Mouse (Mus musculus) forebrain, embryonic 16.5 days (tissue): ENCODE results near the gene Gm10337. TPM values are rescaled to one million over a fixed set of nuclear protein-coding genes. Genes with fewer than 3 reads are reported as not detected.

Experiments
- ATAC-seq: fragments of 200-750 bp; cut with Nextera tagmentation; 2 replicates; pipeline ENCODE4 v1.8.0; 2017; ENCODE audit warnings: mild to moderate bottlenecking, moderate library complexity
- H3K27ac ChIP-seq: fragments of 300-500 bp; sonication (generic); 2 replicates; pipeline ENCODE4 v1.5.1; 2014; ENCODE audit warnings: low read length, control low read depth
- H3K27me3 ChIP-seq: fragments of 300-500 bp; sonication (generic); replicated peaks from 2 replicates; pipeline ENCODE4 v1.6.1; 2014; ENCODE audit warnings: low read length; ENCODE audit not compliant: control insufficient read depth, insufficient read depth
- H3K36me3 ChIP-seq: fragments of 300-500 bp; sonication (generic); 2 replicates; pipeline ENCODE4 v1.6.1; 2014; ENCODE audit not compliant: control insufficient read depth, insufficient read depth
- H3K4me1 ChIP-seq: fragments of 300-500 bp; sonication (generic); replicated peaks from 2 replicates; pipeline ENCODE4 v1.6.1; 2014; ENCODE audit warnings: low read length; ENCODE audit not compliant: control insufficient read depth, insufficient read depth
- H3K4me2 ChIP-seq: fragments of 300-500 bp; sonication (generic); 2 replicates; pipeline ENCODE4 v1.6.1; 2014; ENCODE audit warnings: mild to moderate bottlenecking, low read length, control low read depth
- H3K4me3 ChIP-seq: fragments of 300-500 bp; sonication (generic); replicated peaks from 2 replicates; pipeline ENCODE4 v1.5.1; 2014; ENCODE audit warnings: mild to moderate bottlenecking, low read length, control low read depth
- H3K9ac ChIP-seq: fragments of 300-500 bp; sonication (generic); replicated peaks from 2 replicates; pipeline ENCODE4 v1.6.1; 2014; ENCODE audit warnings: low read depth, low read length, control low read depth
- H3K9me3 ChIP-seq: fragments of 300-500 bp; sonication (generic); 2 replicates; pipeline ENCODE4 v1.6.1; 2016; ENCODE audit warnings: low read length; ENCODE audit not compliant: control insufficient read depth
- WGBS: fragments of 180-500 bp; shearing (Covaris S2); extraction: QIAGEN DNeasy Blood & Tissue Kit; methylation state at CpG from one replicate; pipeline ENCODE4 v1.1.7; 2014; 5-methylcytosine and 5-hydroxymethylcytosine counted together
- polyA plus RNA-seq: library from polyadenylated mRNA; unstranded; fragments of >200 nt; fragmentation: Nextera tagmentation; extraction: Ambion mirVana; gene quantifications from 2 replicates; pipeline ENCODE4 v1.2.1, GENCODE M21; 2015

Gene Gm10337
- polyA plus RNA-seq, 1 experiment from 2014 or later: 17.3 TPM

GRCm38 (mm10) chr15:102485853-102486252 lies 17.7 kb upstream of the Gm10337 start:
- H3K4me1 ChIP-seq: no peaks in the 10 kb centered on the region
- H3K4me2 ChIP-seq: no peak overlapping the region
- no peak overlapping the region for H3K27ac ChIP-seq
- no peak overlapping the region for H3K9ac ChIP-seq
- peaks cover 49% of the 10 kb centered on the region for H3K36me3 ChIP-seq
- no peak overlapping the region for H3K4me3 ChIP-seq
- WGBS: 91% methylated on average over 12 of the region's 12 CpGs
- no peak for ATAC-seq
- H3K9me3 ChIP-seq: no peaks in the 10 kb centered on the region
- no peaks in the 10 kb centered on the region for H3K27me3 ChIP-seq

- Histone ChIP-seq H3K27me3 (no peaks in the 10 kb centered on the region), H3K4me1 (no peaks in the 10 kb centered on the region), H3K9ac (no peak overlapping the region), H3K27ac (no peak overlapping the region), H3K36me3 (peaks cover 54% of the 10 kb centered on the region), H3K4me2 (no peak overlapping the region), H3K4me3 (no peak overlapping the region), H3K9me3 (no peaks in the 10 kb centered on the region)
- no peak for ATAC-seq
- 91% methylated on average over 1 of the region's 1 CpGs for WGBS
Observed at GRCm38 (mm10) chr15:102487664-102488063, 15.9 kb upstream of the Gm10337 start.

GRCm38 (mm10) chr15:102498322-102498721 lies 5.2 kb upstream of the Gm10337 start:
- H3K4me2 ChIP-seq: no peak overlapping the region
- WGBS: 88% methylated on average over 3 of the region's 3 CpGs
- H3K4me1 ChIP-seq: no peaks in the 10 kb centered on the region
- H3K27ac ChIP-seq: no peak overlapping the region
- H3K27me3 ChIP-seq: no peaks in the 10 kb centered on the region
- no peak overlapping the region for H3K4me3 ChIP-seq
- ATAC-seq: no peak
- H3K9me3 ChIP-seq: no peaks in the 10 kb centered on the region
- peaks cover 59% of the 10 kb centered on the region for H3K36me3 ChIP-seq
- no peak overlapping the region for H3K9ac ChIP-seq

GRCm38 (mm10) chr15:102499370-102499769 lies 4.2 kb upstream of the Gm10337 start:
- Histone ChIP-seq H3K4me2 (no peak overlapping the region), H3K4me1 (no peaks in the 10 kb centered on the region), H3K9me3 (no peaks in the 10 kb centered on the region), H3K4me3 (no peak overlapping the region), H3K9ac (no peak overlapping the region), H3K27ac (no peak overlapping the region), H3K27me3 (no peaks in the 10 kb centered on the region), H3K36me3 (peaks cover 62% of the 10 kb centered on the region)
- WGBS: 72% methylated on average over 3 of the region's 3 CpGs
- no peak for ATAC-seq

GRCm38 (mm10) chr15:102499851-102500250 lies 3.7 kb upstream of the Gm10337 start:
- Histone ChIP-seq H3K36me3 (peaks cover 61% of the 10 kb centered on the region), H3K27me3 (no peaks in the 10 kb centered on the region), H3K9ac (no peak overlapping the region), H3K27ac (no peak overlapping the region), H3K4me3 (no peak overlapping the region), H3K4me2 (no peak overlapping the region), H3K4me1 (no peaks in the 10 kb centered on the region), H3K9me3 (no peaks in the 10 kb centered on the region)
- WGBS: 91% methylated on average over 6 of the region's 6 CpGs
- no peak for ATAC-seq

- Histone ChIP-seq H3K4me1 (no peaks in the 10 kb centered on the region), H3K4me3 (no peak overlapping the region), H3K27ac (no peak overlapping the region), H3K36me3 (peaks cover 61% of the 10 kb centered on the region), H3K27me3 (no peaks in the 10 kb centered on the region), H3K4me2 (no peak overlapping the region), H3K9ac (no peak overlapping the region), H3K9me3 (no peaks in the 10 kb centered on the region)
- ATAC-seq: no peak
- 86% methylated on average over 5 of the region's 5 CpGs for WGBS
Observed at GRCm38 (mm10) chr15:102500479-102500878, 3.0 kb upstream of the Gm10337 start.

GRCm38 (mm10) chr15:102501084-102501814 lies 2.3 kb upstream of the Gm10337 start:
- Histone ChIP-seq H3K27ac (no peak overlapping the region), H3K9me3 (no peaks in the 10 kb centered on the region), H3K9ac (no peak overlapping the region), H3K27me3 (no peaks in the 10 kb centered on the region), H3K4me2 (no peak overlapping the region), H3K36me3 (peaks cover 59% of the 10 kb centered on the region), H3K4me1 (no peaks in the 10 kb centered on the region), H3K4me3 (no peak overlapping the region)
- WGBS: 88% methylated on average over 19 of the region's 19 CpGs
- ATAC-seq: no peak

DNA sequence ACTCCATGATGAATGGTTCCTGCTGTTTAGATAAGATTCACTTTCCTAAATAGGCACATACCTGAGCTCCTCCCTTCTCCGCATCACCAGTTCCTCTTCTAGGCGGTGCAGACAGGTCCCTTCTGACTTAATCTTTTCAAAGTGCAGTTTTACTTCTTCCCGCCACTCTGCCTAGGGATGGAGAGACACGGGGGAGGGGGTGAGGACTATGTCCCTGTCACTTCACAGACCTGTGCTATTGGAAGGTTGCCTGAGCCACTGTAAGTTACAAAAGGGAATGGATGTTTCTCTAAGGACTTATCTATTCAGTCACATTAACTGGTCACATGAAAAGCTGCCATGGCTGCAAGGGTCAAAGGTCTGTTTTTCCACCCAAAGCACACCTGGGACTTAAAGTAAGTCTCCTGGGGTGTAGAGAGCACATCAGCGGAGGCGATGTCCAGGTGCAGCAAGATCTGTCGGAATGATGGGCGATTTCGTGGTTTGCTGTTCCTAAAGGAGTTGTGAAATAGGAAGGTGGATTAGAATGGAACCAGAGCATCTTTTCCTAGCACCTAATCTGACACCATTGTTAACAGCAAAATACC lies 1.2 kb upstream of the Gm10337 start:
- peaks cover 59% of the 10 kb centered on the region for H3K36me3 ChIP-seq
- no peaks in the 10 kb centered on the region for H3K4me1 ChIP-seq
- WGBS: 81% methylated on average over 9 of the region's 9 CpGs
- H3K4me2 ChIP-seq: no peak overlapping the region
- no peak overlapping the region for H3K27ac ChIP-seq
- H3K9me3 ChIP-seq: no peaks in the 10 kb centered on the region
- ATAC-seq: no peak
- no peak overlapping the region for H3K9ac ChIP-seq
- no peaks in the 10 kb centered on the region for H3K27me3 ChIP-seq
- H3K4me3 ChIP-seq: no peak overlapping the region

DNA sequence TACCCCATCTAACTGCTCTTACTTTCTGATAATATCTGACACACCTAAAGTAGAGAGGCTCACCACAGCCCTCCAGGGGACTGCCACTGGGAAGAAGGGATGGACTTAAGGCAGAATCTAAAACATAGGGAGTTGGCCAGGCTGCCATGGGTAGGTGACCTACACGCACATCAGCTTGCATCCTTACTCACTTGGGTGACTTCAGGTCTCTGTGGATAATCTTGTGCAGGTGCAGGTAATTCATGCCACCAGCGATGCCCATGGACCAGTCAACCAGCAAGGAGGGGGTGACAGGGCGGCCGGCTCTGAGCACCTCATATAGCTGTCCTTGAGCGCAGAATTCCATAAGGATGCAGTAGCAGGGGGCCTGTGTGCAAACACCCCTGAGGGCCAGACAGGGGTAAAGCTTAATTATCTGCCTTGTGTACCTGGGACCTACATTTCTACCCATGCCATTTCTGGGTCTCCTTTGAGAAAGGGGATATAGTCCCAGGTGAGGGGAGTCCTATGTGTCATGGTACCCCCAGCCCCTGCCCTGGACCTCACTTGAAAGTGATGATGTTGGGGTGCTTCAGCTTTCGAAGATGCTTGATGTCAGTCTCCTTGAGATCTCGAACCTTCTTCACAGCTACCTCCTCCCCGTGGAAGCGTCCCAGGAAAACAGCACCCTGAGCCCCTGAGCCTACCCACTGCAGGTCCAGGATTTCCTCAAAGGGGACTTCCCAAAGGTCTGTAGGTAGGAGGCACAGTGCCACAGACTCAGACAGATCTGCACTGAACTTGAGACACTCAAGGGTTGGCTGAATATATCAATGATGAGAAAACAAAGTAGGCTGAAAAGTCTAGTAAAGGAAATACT lies 631 bp downstream of the Gm10337 start:
- Histone ChIP-seq H3K36me3 (peaks cover 53% of the 10 kb centered on the region), H3K4me2 (no peak overlapping the region), H3K4me3 (no peak overlapping the region), H3K9ac (no peak overlapping the region), H3K4me1 (peaks cover 8% of the 10 kb centered on the region), H3K9me3 (no peaks in the 10 kb centered on the region), H3K27me3 (no peaks in the 10 kb centered on the region), H3K27ac (no peak overlapping the region)
- 88% methylated on average over 9 of the region's 9 CpGs for WGBS
- ATAC-seq: peak; percentile 13; the same call in 1 of the 2 replicates
